Comparison of ENCODE assay signal across 16 mouse cellular contexts in genomic region chr3:41065320-41065719, GRCm38 (mm10).
"Had no signal": no experiment of that assay in that cellular context is flagged by ENCODE, and none has a peak within 500 bp of the region (broad histone marks: within the 10 kb centered on the region; RNA-seq: fewer than 3 reads in every experiment).

No protein-coding gene starts in this region.

- ATAC-seq: intestine, postnatal 0 days had no signal

- H3K27me3 ChIP-seq: limb, embryonic 12.5 days; limb, embryonic 15.5 days; stomach, embryonic 15.5 days had no signal

- H3K4me3 ChIP-seq: limb, embryonic 12.5 days; limb, embryonic 15.5 days; stomach, embryonic 15.5 days had no signal

- H3K9ac ChIP-seq: limb, embryonic 12.5 days; limb, embryonic 15.5 days; stomach, embryonic 15.5 days had no signal

- H3K4me2 ChIP-seq: limb, embryonic 12.5 days; limb, embryonic 15.5 days; midbrain, embryonic 11.5 days; stomach, embryonic 15.5 days had no signal

- H3K4me1 ChIP-seq: limb, embryonic 12.5 days; stomach, embryonic 15.5 days had no signal

- H3K27ac ChIP-seq: limb, embryonic 12.5 days; limb, embryonic 15.5 days; stomach, embryonic 15.5 days had no signal

- DNase-seq: kidney, adult 2 months; kidney, postnatal 10 days; kidney, postnatal 36 days; left cerebral cortex, postnatal 4 days; lung, adult 2 months; lung, postnatal 14 days; lung, postnatal 4 days; midbrain, embryonic 14.5 days; right cerebral cortex, postnatal 25 days; spleen, adult 18-20 months; thymus, postnatal 25 days had no signal

- H3K9me3 ChIP-seq: limb, embryonic 12.5 days; limb, embryonic 15.5 days; stomach, embryonic 15.5 days had no signal
